In the genomic region with DNA sequence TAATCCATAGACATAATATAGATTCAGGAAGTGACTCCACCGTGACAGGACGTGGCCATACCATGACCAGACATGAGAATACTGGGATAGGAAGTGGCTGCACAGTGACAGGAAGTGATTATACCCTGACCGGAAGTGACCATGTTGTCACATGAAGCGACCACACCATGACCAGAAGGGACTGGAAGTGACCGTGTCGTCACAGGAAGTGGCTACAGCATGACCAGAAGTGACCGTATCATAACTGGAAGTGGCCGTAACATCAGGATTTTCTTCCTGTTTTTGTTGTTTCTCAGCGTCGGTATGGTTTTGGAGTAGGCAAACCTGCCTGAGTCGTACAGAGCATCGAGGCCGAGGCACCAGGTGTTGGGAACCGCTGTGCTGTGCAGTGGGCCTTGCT, we compare ENCODE assay signal across 14 mouse cellular contexts. TPM values are rescaled to one million over a fixed set of nuclear protein-coding genes. Genes with fewer than 3 reads are reported as not detected.
DNase-seq lines count a peak whose midpoint lies in the region; ATAC-seq and TF ChIP-seq lines count a peak whose summit lies in the region.
"Had no signal": no experiment of that assay in that cellular context is flagged by ENCODE, and none has a peak within 500 bp of the region (broad histone marks: within the 10 kb centered on the region; RNA-seq: fewer than 3 reads in every experiment).

No protein-coding gene starts in this region.

- H3K4me2 ChIP-seq in liver, postnatal 0 days (ENCODE audit: low read depth, low read length) = no peak overlapping the region
- H3K4me2 ChIP-seq in hindbrain, embryonic 13.5 days = no peak overlapping the region
- H3K4me2 ChIP-seq: embryonic facial prominence, embryonic 15.5 days; hindbrain, embryonic 15.5 days; stomach, embryonic 15.5 days had no signal

- H3K9ac ChIP-seq in liver, postnatal 0 days (replicated peaks) = no peak overlapping the region
- H3K9ac ChIP-seq in hindbrain, embryonic 13.5 days = no peak overlapping the region
- H3K9ac ChIP-seq: embryonic facial prominence, embryonic 15.5 days; hindbrain, embryonic 15.5 days; stomach, embryonic 15.5 days had no signal

- 89% methylated on average over 14 of the region's 14 CpGs for WGBS in heart, embryonic 10.5 days
- 77% methylated on average over 14 of the region's 14 CpGs for whole genome bisulfite sequencing in liver, postnatal 0 days (ENCODE audit: insufficient replicate concordance)
- 95% methylated on average over 14 of the region's 14 CpGs for WGBS in hindbrain, embryonic 13.5 days

- TF ChIP-seq EP300 in liver, postnatal 0 days (IDR thresholded peaks at IDR 0.05; ENCODE audit: low read depth) = peak; percentile 60

- H3K27ac ChIP-seq in heart, embryonic 10.5 days = no peak overlapping the region
- H3K27ac ChIP-seq in liver, postnatal 0 days (ENCODE audit: low read depth) = no peak overlapping the region
- H3K27ac ChIP-seq in hindbrain, embryonic 13.5 days = no peak overlapping the region
- H3K27ac ChIP-seq: embryonic facial prominence, embryonic 15.5 days; hindbrain, embryonic 15.5 days; layer of hippocampus, adult 2 months; stomach, embryonic 15.5 days had no signal

- no peak for TF ChIP-seq CTCF in liver, postnatal 0 days (IDR thresholded peaks at IDR 0.05; ENCODE audit: low read depth)

- H3K4me3 ChIP-seq in heart, embryonic 10.5 days = no peak overlapping the region
- H3K4me3 ChIP-seq in liver, postnatal 0 days (ENCODE audit: low read depth, low read length) = no peak overlapping the region
- no peak overlapping the region for H3K4me3 ChIP-seq in hindbrain, embryonic 13.5 days
- H3K4me3 ChIP-seq: embryonic facial prominence, embryonic 15.5 days; hindbrain, embryonic 15.5 days; layer of hippocampus, adult 2 months; stomach, embryonic 15.5 days had no signal

- peak; percentile 96 for DNase-seq in heart, adult 11 months
- DNase-seq in heart, embryonic 10.5 days (ENCODE audit: low spot score) = no peak
- DNase-seq in liver, postnatal 0 days = peak; percentile 43
- DNase-seq in liver = no peak
- peak; percentile 26 for DNase-seq in ZHBTc4 (ENCODE audit: low read depth, low spot score)
- DNase-seq: left cerebral cortex, postnatal 4 days had no signal

- 0 out of 2 replicates have a peak, but pooled peaks cover 5% of the 10 kb centered on the region for H3K4me1 ChIP-seq in heart, embryonic 10.5 days
- peaks cover 6% of the 10 kb centered on the region; the same call in 1 of the 2 replicates for H3K4me1 ChIP-seq in liver, postnatal 0 days (ENCODE audit: insufficient read depth)
- no peaks in the 10 kb centered on the region; the same call in none of the 2 replicates for H3K4me1 ChIP-seq in hindbrain, embryonic 13.5 days (replicated peaks)
- H3K4me1 ChIP-seq: embryonic facial prominence, embryonic 15.5 days had no signal

- H3K27me3 ChIP-seq in heart, embryonic 10.5 days (ENCODE audit: insufficient read depth, poor library complexity, severe bottlenecking) = no peaks in the 10 kb centered on the region
- H3K27me3 ChIP-seq in liver, postnatal 0 days (ENCODE audit: insufficient read depth, low read length) = no peaks in the 10 kb centered on the region
- no peaks in the 10 kb centered on the region for H3K27me3 ChIP-seq in hindbrain, embryonic 13.5 days
- H3K27me3 ChIP-seq: embryonic facial prominence, embryonic 15.5 days; hindbrain, embryonic 15.5 days; stomach, embryonic 15.5 days had no signal

- no peaks in the 10 kb centered on the region for H3K36me3 ChIP-seq in heart, embryonic 10.5 days
- H3K36me3 ChIP-seq in liver, postnatal 0 days (replicated peaks; ENCODE audit: insufficient read depth, low read length) = no peaks in the 10 kb centered on the region
- no peaks in the 10 kb centered on the region for H3K36me3 ChIP-seq in hindbrain, embryonic 13.5 days
- H3K36me3 ChIP-seq: embryonic facial prominence, embryonic 15.5 days; hindbrain, embryonic 15.5 days; stomach, embryonic 15.5 days had no signal

- ATAC-seq in liver, postnatal 0 days = no peak
- peak; percentile 79 for ATAC-seq in monocyte, adult 5-6 weeks (replicated peaks; ENCODE audit: insufficient number of reproducible peaks, low FRiP score, low TSS enrichment, poor library complexity, severe bottlenecking)
- no peak for ATAC-seq in megakaryocyte-erythroid progenitor cell, adult 5-6 weeks (replicated peaks; ENCODE audit: low FRiP score, low TSS enrichment, poor library complexity, severe bottlenecking)
- no peak for ATAC-seq in hindbrain, embryonic 13.5 days (ENCODE audit: low FRiP score)

- H3K9me3 ChIP-seq in heart, embryonic 10.5 days = no peaks in the 10 kb centered on the region
- no peaks in the 10 kb centered on the region for H3K9me3 ChIP-seq in liver, postnatal 0 days (ENCODE audit: low read length)
- H3K9me3 ChIP-seq in hindbrain, embryonic 13.5 days = no peaks in the 10 kb centered on the region
- H3K9me3 ChIP-seq: embryonic facial prominence, embryonic 15.5 days; hindbrain, embryonic 15.5 days; stomach, embryonic 15.5 days had no signal

RNA-seq across cellular contexts. Expression of gene Pum2, which starts 37.0 kb away (rescaled TPM):
- 37.3 and 42.5 TPM in 2 replicates for polyA plus RNA-seq in heart, embryonic 10.5 days (2016; fragmentation: Nextera tagmentation; extraction: Ambion mirVana)
- polyA plus RNA-seq in liver, postnatal 0 days (2015; fragmentation: Nextera tagmentation; extraction: Ambion mirVana) = 11.7 and 11.9 TPM in 2 replicates
- 129 to 201 TPM (median 138 TPM) in 3 replicates for total RNA-seq in monocyte, adult 5-6 weeks (2017)
- 111 and 154 TPM in 2 replicates for total RNA-seq in megakaryocyte-erythroid progenitor cell, adult 5-6 weeks (2014; fragmentation: Nextera tagmentation)
- total RNA-seq in megakaryocyte-erythroid progenitor cell, adult 5-6 weeks (2017) = 109 and 153 TPM in 2 replicates
- polyA plus RNA-seq in hindbrain, embryonic 13.5 days (2015; fragmentation: Nextera tagmentation; extraction: Ambion mirVana) = 52.5 and 56.1 TPM in 2 replicates

RNA-seq across cellular contexts. Expression of gene Slc7a15, which starts 38.1 kb away (rescaled TPM):
- not detected in 2 replicates for polyA plus RNA-seq in heart, embryonic 10.5 days (2016; fragmentation: Nextera tagmentation; extraction: Ambion mirVana)
- 0.39 and 0.49 TPM in 2 replicates for polyA plus RNA-seq in liver, postnatal 0 days (2015; fragmentation: Nextera tagmentation; extraction: Ambion mirVana)
- not detected in 3 replicates for total RNA-seq in monocyte, adult 5-6 weeks (2017)
- not detected in 2 replicates for total RNA-seq in megakaryocyte-erythroid progenitor cell, adult 5-6 weeks (2014; fragmentation: Nextera tagmentation)
- not detected in 2 replicates for total RNA-seq in megakaryocyte-erythroid progenitor cell, adult 5-6 weeks (2017)
- polyA plus RNA-seq in hindbrain, embryonic 13.5 days (2015; fragmentation: Nextera tagmentation; extraction: Ambion mirVana) = not detected in 2 replicates
- total RNA-seq: gastrocnemius, adult 18-20 months; layer of hippocampus, adult 2 months; left cerebral cortex, postnatal 4 days had no signal
- polyA plus RNA-seq: embryonic facial prominence, embryonic 15.5 days; hindbrain, embryonic 15.5 days had no signal

Comparison
In these comparisons a context has a peak if more than half of its experiments do, and no peak if none do; other contexts are left out.
1. DNase-seq: peak in heart, adult 11 months (single experiment), liver, postnatal 0 days (single experiment) and ZHBTc4 (single experiment); none in heart, embryonic 10.5 days (single experiment) and liver (single experiment).